Mouse (Mus musculus) forebrain, embryonic 16.5 days (tissue): ENCODE data around the gene Ccr1. TPM values are rescaled to one million over a fixed set of nuclear protein-coding genes. Genes with fewer than 3 reads are reported as not detected.

Experiments
- ATAC-seq: fragments of 200-750 bp; cut with Nextera tagmentation; 2 replicates; pipeline ENCODE4 v1.8.0; 2017; ENCODE audit warnings: mild to moderate bottlenecking, moderate library complexity
- H3K27ac ChIP-seq: fragments of 300-500 bp; sonication (generic); 2 replicates; pipeline ENCODE4 v1.5.1; 2014; ENCODE audit warnings: low read length, control low read depth
- H3K27me3 ChIP-seq: fragments of 300-500 bp; sonication (generic); replicated peaks from 2 replicates; pipeline ENCODE4 v1.6.1; 2014; ENCODE audit warnings: low read length; ENCODE audit not compliant: control insufficient read depth, insufficient read depth
- H3K36me3 ChIP-seq: fragments of 300-500 bp; sonication (generic); 2 replicates; pipeline ENCODE4 v1.6.1; 2014; ENCODE audit not compliant: control insufficient read depth, insufficient read depth
- H3K4me1 ChIP-seq: fragments of 300-500 bp; sonication (generic); replicated peaks from 2 replicates; pipeline ENCODE4 v1.6.1; 2014; ENCODE audit warnings: low read length; ENCODE audit not compliant: control insufficient read depth, insufficient read depth
- H3K4me2 ChIP-seq: fragments of 300-500 bp; sonication (generic); 2 replicates; pipeline ENCODE4 v1.6.1; 2014; ENCODE audit warnings: mild to moderate bottlenecking, low read length, control low read depth
- H3K4me3 ChIP-seq: fragments of 300-500 bp; sonication (generic); replicated peaks from 2 replicates; pipeline ENCODE4 v1.5.1; 2014; ENCODE audit warnings: mild to moderate bottlenecking, low read length, control low read depth
- H3K9ac ChIP-seq: fragments of 300-500 bp; sonication (generic); replicated peaks from 2 replicates; pipeline ENCODE4 v1.6.1; 2014; ENCODE audit warnings: low read depth, low read length, control low read depth
- H3K9me3 ChIP-seq: fragments of 300-500 bp; sonication (generic); 2 replicates; pipeline ENCODE4 v1.6.1; 2016; ENCODE audit warnings: low read length; ENCODE audit not compliant: control insufficient read depth
- WGBS: fragments of 180-500 bp; shearing (Covaris S2); extraction: QIAGEN DNeasy Blood & Tissue Kit; methylation state at CpG from one replicate; pipeline ENCODE4 v1.1.7; 2014; 5-methylcytosine and 5-hydroxymethylcytosine counted together
- polyA plus RNA-seq: library from polyadenylated mRNA; unstranded; fragments of >200 nt; fragmentation: Nextera tagmentation; extraction: Ambion mirVana; gene quantifications from 2 replicates; pipeline ENCODE4 v1.2.1, GENCODE M21; 2015

Gene Ccr1
- polyA plus RNA-seq, 1 experiment from 2014 or later = 0.70 TPM

GRCm38 (mm10) chr9:123940628-123941027, 27.9 kb downstream of the Ccr1 start:
- Histone ChIP-seq H3K4me1 (no peaks in the 10 kb centered on the region), H3K27ac (no peak overlapping the region), H3K9ac (no peak overlapping the region), H3K36me3 (no peaks in the 10 kb centered on the region), H3K27me3 (no peaks in the 10 kb centered on the region), H3K4me3 (no peak overlapping the region), H3K4me2 (no peak overlapping the region), H3K9me3 (no peaks in the 10 kb centered on the region)
- ATAC-seq = no peak

- H3K27me3 ChIP-seq = no peaks in the 10 kb centered on the region
- H3K9me3 ChIP-seq = no peaks in the 10 kb centered on the region
- H3K27ac ChIP-seq = no peak overlapping the region
- no peak for ATAC-seq
- H3K4me3 ChIP-seq = no peak overlapping the region
- no peak overlapping the region for H3K9ac ChIP-seq
- H3K36me3 ChIP-seq = no peaks in the 10 kb centered on the region
- no peak overlapping the region for H3K4me2 ChIP-seq
- WGBS = 68% methylated on average over 1 of the region's 1 CpGs
- no peaks in the 10 kb centered on the region for H3K4me1 ChIP-seq
Measured at GRCm38 (mm10) chr9:123940168-123940567, 28.3 kb downstream of the Ccr1 start.

DNA sequence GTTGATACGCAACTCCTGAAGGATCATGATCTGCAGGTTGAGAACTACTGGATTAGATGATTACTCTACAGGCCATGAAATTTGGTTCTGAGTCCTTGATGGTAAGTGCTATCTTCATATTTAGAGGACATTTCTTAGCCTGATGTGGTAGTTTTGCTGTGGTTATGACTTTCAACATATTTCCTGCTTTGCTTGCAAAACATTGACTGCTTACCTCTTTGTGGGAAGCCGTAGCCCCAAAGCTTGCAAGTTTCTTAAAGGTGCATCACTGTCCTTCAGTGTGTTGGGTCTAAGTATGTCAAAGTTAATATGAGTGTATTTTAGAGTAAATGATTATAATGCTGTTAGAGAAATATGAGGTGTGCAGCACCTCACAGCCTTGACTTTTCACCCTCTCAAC, 30.5 kb downstream of the Ccr1 start:
- Histone ChIP-seq H3K4me3 (no peak overlapping the region), H3K27me3 (no peaks in the 10 kb centered on the region), H3K4me1 (no peaks in the 10 kb centered on the region), H3K9ac (no peak overlapping the region), H3K36me3 (no peaks in the 10 kb centered on the region), H3K9me3 (no peaks in the 10 kb centered on the region), H3K27ac (no peak overlapping the region), H3K4me2 (no peak overlapping the region)
- 88% methylated on average over 2 of the region's 2 CpGs for WGBS
- ATAC-seq = no peak

DNA sequence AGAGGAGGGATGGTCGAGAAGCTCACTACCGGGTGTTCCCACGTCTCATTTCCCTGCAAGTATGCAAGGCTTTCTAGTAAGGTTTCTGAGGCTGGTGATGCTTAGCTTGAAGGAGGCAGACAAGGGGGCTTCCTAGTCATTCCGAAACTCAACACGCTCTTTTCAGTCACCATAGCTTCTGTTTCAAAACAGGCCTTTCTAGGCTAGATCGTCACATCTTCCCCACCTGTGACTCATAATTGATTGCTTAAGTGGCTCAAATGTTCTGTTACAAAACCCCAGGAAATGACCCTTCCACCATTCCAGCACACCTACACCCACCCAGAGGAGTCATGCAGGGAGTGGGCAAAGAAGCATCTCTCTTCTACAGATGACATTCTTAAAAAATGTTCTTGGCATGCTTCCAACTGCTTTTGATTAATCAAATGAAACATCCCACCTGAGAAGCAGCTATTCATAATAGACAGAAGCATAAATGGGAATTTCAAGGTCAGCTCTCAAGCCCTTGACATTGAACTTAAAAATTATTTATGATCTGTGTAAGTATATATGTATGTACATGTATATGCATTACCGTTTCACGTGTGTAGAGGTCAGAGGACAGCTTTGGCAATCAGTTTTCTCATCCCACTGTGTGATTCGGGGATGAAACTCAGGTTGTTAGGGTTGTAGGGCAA, 31.8 kb downstream of the Ccr1 start:
- no peak for ATAC-seq
- no peak overlapping the region for H3K27ac ChIP-seq
- no peak overlapping the region for H3K4me2 ChIP-seq
- H3K9me3 ChIP-seq = no peaks in the 10 kb centered on the region
- H3K27me3 ChIP-seq = no peaks in the 10 kb centered on the region
- H3K9ac ChIP-seq = no peak overlapping the region
- no peak overlapping the region for H3K4me3 ChIP-seq
- WGBS = 93% methylated on average over 9 of the region's 9 CpGs
- no peaks in the 10 kb centered on the region for H3K36me3 ChIP-seq
- no peaks in the 10 kb centered on the region for H3K4me1 ChIP-seq

- Histone ChIP-seq H3K9ac (no peak overlapping the region), H3K4me1 (no peaks in the 10 kb centered on the region)
- 89% methylated on average over 5 of the region's 5 CpGs for WGBS
Measured at GRCm38 (mm10) chr9:123935776-123936175, 32.7 kb downstream of the Ccr1 start.

GRCm38 (mm10) chr9:123935346-123935745, 33.1 kb downstream of the Ccr1 start:
- no peak for ATAC-seq
- no peak overlapping the region for H3K9ac ChIP-seq

More at GRCm38 (mm10) chr9:123935776-123936175, 32.7 kb downstream of the Ccr1 start:
- ATAC-seq = no peak
- Histone ChIP-seq H3K27ac (no peak overlapping the region), H3K9me3 (no peaks in the 10 kb centered on the region), H3K4me2 (no peak overlapping the region), H3K36me3 (no peaks in the 10 kb centered on the region), H3K27me3 (no peaks in the 10 kb centered on the region), H3K4me3 (no peak overlapping the region)

GRCm38 (mm10) chr9:123933716-123934445, 34.6 kb downstream of the Ccr1 start:
- 92% methylated on average over 5 of the region's 5 CpGs for WGBS
- no peak for ATAC-seq

More at GRCm38 (mm10) chr9:123935346-123935745, 33.1 kb downstream of the Ccr1 start:
- WGBS = 96% methylated on average over 6 of the region's 6 CpGs
- Histone ChIP-seq H3K9me3 (no peaks in the 10 kb centered on the region), H3K27ac (no peak overlapping the region), H3K4me3 (no peak overlapping the region), H3K4me1 (no peaks in the 10 kb centered on the region), H3K27me3 (no peaks in the 10 kb centered on the region), H3K4me2 (no peak overlapping the region), H3K36me3 (no peaks in the 10 kb centered on the region)

DNA sequence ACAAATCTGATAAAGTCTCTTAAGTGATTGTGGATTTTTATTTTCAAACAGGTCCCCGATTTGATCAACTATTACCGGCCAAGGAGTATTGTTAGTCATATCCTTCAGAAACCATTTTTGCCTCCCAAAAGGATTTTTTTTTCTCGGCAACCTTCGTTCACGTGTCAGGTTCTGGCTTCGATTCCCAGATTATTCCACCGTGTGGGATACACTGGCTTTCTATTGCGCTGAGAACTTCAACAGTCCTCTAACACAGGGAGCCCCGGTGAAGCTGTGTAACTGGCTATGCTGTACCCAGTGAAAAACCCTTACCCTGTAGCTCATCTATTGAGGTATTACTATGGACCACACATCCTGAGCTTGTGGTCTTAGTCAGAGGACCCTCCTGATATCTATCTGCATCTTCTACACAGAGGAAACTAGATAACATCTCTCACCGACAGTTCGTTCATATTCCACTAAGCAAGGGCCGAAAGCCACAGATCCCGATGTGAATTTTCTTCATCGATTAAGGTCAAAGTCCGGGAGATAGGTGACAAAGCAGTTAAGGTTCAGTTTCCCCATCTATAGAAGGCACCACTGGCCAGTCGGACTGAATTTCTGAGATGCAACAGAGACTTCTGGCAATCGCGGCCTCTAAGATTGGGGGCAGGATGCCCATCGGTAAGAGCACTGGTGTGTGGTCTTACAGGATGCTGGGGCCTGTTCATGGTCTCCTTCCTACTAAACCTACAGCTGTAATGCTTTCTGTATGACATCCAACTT, 35.4 kb downstream of the Ccr1 start:
- no peak overlapping the region for H3K4me2 ChIP-seq
- 93% methylated on average over 19 of the region's 19 CpGs for WGBS
- no peaks in the 10 kb centered on the region for H3K36me3 ChIP-seq
- H3K9me3 ChIP-seq = no peaks in the 10 kb centered on the region
- ATAC-seq = no peak
- no peak overlapping the region for H3K9ac ChIP-seq
- H3K27ac ChIP-seq = no peak overlapping the region
- H3K27me3 ChIP-seq = no peaks in the 10 kb centered on the region
- no peak overlapping the region for H3K4me3 ChIP-seq
- H3K4me1 ChIP-seq = no peaks in the 10 kb centered on the region

More at GRCm38 (mm10) chr9:123933716-123934445, 34.6 kb downstream of the Ccr1 start:
- Histone ChIP-seq H3K4me3 (no peak overlapping the region), H3K27me3 (no peaks in the 10 kb centered on the region), H3K36me3 (no peaks in the 10 kb centered on the region), H3K4me2 (no peak overlapping the region), H3K9me3 (no peaks in the 10 kb centered on the region), H3K4me1 (no peaks in the 10 kb centered on the region), H3K27ac (no peak overlapping the region), H3K9ac (no peak overlapping the region)
